Mouse (Mus musculus): Measurements from ENCODE around the gene E330014E10Rik.
"Not testable (repeated sequence)": the region's sequence is repeated elsewhere in the genome, so short reads cannot be mapped to it uniquely, and the experiment has no call there.

E330014E10Rik gene

DNA sequence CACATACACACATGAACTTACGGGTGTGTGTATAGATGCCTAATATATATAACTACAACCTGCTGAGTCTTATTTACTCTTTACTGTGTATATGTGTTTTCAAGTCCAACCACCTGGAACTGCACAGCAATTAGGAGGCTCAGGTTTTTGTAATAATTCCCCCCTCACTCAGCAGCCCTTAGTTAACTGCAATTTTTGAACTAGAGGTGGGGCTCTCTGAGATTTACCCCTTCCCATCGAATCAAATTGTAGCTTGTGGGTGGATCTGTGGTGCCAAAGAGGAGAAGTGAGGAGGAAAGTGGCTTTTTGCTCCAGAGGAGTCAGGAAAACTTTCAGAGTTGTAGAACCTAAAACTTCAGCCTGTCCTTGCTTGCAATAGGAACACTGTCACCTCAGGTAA is at the start of gene E330014E10Rik:
TSS of gene E330014E10Rik (plus strand) at position 301 of the 400 bp plus-strand sequence.
- not testable (repeated sequence) for DNase-seq (ENCODE audit: low spot score in 2 of 2)

- not testable (repeated sequence) for DNase-seq (ENCODE audit: low spot score in 2 of 2)
Observed at GRCm38 (mm10) chr5:95736073-95736472, 39.7 kb upstream of the E330014E10Rik start, which contains the start of gene Gm7978. Gm7978 (minus strand) TSS chr5:95736173.

DNA sequence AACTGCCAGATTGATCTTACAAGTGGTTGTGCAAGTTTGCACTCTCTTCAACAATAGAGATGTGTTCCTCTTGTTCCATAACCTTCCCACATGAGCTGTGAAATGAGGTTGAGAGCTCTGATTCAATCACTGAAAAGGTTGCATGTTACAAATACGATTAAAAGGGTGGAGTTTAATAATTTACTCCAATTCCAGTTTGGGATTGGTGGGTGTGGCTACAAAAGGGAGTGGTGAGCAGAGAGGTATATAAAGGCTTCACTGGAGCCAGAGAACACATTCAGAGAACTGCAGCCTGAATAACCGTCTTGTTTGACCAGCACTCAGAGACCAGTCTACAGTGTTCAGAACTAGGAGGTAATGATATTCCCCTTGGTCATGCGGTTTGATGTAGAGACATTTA is 34.1 kb upstream of the E330014E10Rik start, which contains the start of gene Gm7982:
TSS of gene Gm7982 (plus strand) at position 301 of the 400 bp plus-strand sequence.
- not testable (repeated sequence) for DNase-seq (ENCODE audit: low spot score in 2 of 2)

DNA sequence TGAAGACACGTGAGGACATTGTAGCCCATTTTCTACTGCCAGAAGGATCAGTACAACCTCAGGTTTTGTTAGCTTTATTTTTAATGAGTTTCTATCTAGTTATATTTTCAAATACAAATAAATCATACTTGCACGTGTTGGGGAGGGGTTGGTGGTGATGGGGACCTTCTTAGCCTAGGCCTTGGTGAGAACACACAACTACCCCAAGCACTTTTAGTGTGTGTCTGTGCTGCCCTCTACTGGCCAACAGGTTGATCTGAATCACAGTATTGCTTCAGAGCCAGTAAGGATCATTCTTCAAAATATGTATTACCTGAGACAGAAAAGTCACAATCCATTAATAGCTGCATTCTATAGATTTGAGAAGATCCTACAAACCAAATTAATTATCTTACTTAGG is 35.1 kb downstream of the E330014E10Rik start:
- not testable (repeated sequence) for DNase-seq (ENCODE audit: low spot score in 2 of 2)

- no peak for DNase-seq (ENCODE audit: low spot score in 2 of 2)
Observed at GRCm38 (mm10) chr5:95836580-95836979, 60.8 kb downstream of the E330014E10Rik start.

GRCm38 (mm10) chr5:95854030-95854429 is 78.2 kb downstream of the E330014E10Rik start:
- DNase-seq (ENCODE audit: low spot score in 2 of 2): no peak
